Mouse (Mus musculus): ENCODE measurements around the gene Zfp367. TPM values are rescaled to one million over a fixed set of nuclear protein-coding genes. Genes with fewer than 3 reads are reported as not detected.

Gene Zfp367
- polyA plus RNA-seq, 1 experiment = 22.9 TPM

- no peak for TF ChIP-seq POLR2A (IDR thresholded peaks at IDR 0.05; ENCODE audit: borderline replicate concordance, low read depth, low read length)
- TF ChIP-seq CTCF (IDR thresholded peaks at IDR 0.05; ENCODE audit: low read depth, low read length) = no peak
- H3K27ac ChIP-seq (ENCODE audit: insufficient read depth, low read depth, low read length) = no peak overlapping the region
- H3K4me3 ChIP-seq (ENCODE audit: insufficient read depth, low read length) = no peak overlapping the region
- 0 out of 2 replicates have a peak, but pooled peaks cover 3% of the 10 kb centered on the region for H3K4me1 ChIP-seq (ENCODE audit: control insufficient read depth, insufficient read depth, low read length)
Observed at GRCm38 (mm10) chr13:64083331-64083730, 69.7 kb downstream of the Zfp367 start.

Other genes starting within 250 kb of the Zfp367 start
- not detected in 2 replicates for gene Hsd17b3, start 64.0 kb downstream of the Zfp367 start, polyA plus RNA-seq (2012; ENCODE audit: insufficient read depth, insufficient read length, missing spikeins)
- gene Slc35d2, start 23.8 kb downstream of the Zfp367 start, polyA plus RNA-seq (2012; ENCODE audit: insufficient read depth, insufficient read length, missing spikeins) = 11.5 and 14.6 TPM in 2 replicates
- gene Habp4, start 8.6 kb upstream of the Zfp367 start, polyA plus RNA-seq (2012; ENCODE audit: insufficient read depth, insufficient read length, missing spikeins) = 17.6 and 20.9 TPM in 2 replicates
- 9.2 and 9.3 TPM in 2 replicates for gene Cdc14b, start 122.1 kb upstream of the Zfp367 start, polyA plus RNA-seq (2012; ENCODE audit: insufficient read depth, insufficient read length, missing spikeins)
- gene Aaed1, start 159.5 kb upstream of the Zfp367 start, polyA plus RNA-seq (2012; ENCODE audit: insufficient read depth, insufficient read length, missing spikeins) = 56.9 and 58.1 TPM in 2 replicates
- gene Ctsl, start 217.7 kb upstream of the Zfp367 start, polyA plus RNA-seq (2012; ENCODE audit: insufficient read depth, insufficient read length, missing spikeins) = 1,731 and 1,752 TPM in 2 replicates